Mouse (Mus musculus) adrenal gland, postnatal 36 days (tissue): ENCODE results near the gene Cdh1. TPM values are rescaled to one million over a fixed set of nuclear protein-coding genes. Genes with fewer than 3 reads are reported as not detected.

Experiments used
- DNase-seq, 2 experiments: peaks; one replicate each; pipeline ENCODE4 v3.0.0; 2021; ENCODE audit warnings: mixed read lengths in 1 of 2
- total RNA-seq, 2 experiments: library from RNA; stranded (reverse); gene quantifications; 2 replicates each; pipeline ENCODE4 v1.2.3; 2021

The Cdh1 gene
- total RNA-seq, 2 experiments from 2014 or later, result not detected

DNA sequence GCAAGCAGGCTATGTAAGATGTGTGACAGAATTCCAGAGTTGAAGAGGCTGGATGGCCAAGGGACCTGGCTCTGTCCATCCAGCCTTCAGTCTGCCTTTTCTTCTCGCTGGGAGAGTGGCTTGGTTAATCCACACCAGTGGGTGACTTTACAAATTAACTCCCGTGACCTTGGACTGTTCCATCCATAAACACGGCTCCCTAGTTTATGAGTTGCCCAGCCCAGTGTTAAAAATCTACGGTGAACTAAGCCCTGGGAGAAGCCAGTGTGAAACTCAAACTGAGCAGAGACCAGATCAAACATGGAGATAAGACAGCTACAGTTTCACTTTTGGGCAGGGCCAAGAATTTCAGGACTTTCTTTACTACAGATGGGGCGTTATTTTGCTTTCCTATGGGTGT, 19.9 kb downstream of the Cdh1 start:
- no peak for DNase-seq

DNA sequence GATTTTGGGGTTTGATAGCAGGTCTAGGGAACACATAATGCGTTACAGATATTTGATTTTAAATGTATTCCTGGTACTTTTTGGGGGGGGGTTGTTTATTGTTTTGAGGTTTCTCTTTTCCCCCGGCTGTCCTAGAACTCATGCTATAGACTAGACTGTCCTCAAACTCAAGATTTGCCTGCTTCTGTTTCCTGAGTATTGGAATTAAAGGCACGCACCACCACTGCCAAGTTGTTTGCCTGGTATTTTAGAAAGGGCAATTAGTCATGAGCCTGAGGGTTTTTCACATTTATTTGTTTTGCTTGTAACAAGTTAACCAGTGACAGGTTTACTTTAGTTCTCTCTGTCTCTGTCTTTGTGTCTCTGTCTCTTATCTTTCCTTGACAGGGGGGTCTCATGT, 20.3 kb downstream of the Cdh1 start:
- DNase-seq, result no peak

DNA sequence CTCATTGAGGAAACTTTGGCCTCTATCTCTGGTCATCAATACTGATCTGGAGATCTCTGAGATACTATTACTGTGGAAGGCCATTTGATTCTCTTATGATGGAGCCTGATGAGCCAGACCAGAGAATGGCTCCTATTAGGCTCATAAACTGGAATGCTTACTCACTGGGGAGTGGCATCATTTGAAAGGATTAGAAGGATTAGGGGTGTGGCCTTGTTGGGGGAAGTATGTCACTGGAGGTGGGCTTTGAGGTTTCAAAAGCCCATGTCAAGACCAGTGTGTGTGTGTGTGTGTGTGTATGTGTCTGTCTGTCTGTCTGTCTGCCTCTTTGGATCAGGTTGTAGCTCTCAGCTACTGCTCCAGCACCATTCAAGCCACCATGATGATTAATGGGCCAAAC, 20.8 kb downstream of the Cdh1 start:
- DNase-seq, result no peak

DNA sequence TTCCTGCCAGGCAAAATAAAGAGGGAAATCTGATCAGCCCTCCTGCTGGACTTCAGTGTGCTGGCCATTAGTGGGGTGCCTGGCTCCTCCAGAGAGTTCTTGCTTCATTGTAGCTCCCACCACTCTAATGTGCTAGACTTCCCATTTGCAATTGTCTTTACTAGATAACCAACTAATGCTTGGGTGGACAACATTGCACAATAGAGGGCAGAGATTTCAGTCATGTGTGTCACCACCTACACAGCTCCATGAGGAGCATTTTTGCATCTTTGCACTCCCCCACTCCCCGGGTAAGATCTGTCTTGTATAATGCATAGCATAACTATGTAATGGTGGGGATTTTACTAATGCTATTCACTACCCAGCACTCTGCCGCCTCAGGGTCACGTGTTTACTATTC, 21.6 kb downstream of the Cdh1 start:
- DNase-seq, result no peak

DNA sequence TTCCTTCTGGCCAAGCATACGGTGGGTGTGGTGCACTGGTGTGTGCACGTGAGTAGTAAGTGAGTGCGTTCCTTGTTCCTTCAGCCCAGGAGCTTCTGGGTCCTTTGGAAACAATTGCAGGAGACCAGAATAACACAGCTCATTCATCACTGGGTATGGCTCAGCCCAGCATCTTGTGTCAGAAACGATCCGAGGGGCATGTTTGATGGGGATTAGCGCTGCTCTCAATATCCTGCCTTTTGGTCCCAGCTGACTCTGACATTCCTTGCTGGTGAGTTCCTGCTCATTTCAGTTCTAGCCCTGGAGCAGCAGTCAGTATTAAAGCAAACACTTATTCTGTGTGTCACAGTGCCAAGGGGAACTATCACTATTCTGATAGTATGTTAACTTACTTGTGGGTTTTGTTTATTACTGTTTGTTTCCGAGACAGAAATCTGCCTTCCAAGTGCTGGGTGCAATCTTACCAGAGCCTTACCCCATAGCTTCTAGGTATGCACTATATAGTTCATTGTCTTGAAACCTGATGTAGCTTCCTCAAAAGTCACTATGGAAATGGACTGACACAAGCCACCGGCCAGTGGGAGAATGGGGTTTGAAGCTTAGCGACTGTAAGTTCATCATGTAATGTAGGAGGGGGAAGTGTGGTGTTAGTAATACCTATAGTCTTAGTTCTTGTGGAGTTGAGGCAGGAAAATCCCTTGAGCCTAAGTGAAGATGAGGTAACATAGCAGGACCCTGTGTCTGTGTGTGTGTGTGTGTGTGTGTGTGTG, 23.1 kb downstream of the Cdh1 start:
- DNase-seq, result no peak

DNA sequence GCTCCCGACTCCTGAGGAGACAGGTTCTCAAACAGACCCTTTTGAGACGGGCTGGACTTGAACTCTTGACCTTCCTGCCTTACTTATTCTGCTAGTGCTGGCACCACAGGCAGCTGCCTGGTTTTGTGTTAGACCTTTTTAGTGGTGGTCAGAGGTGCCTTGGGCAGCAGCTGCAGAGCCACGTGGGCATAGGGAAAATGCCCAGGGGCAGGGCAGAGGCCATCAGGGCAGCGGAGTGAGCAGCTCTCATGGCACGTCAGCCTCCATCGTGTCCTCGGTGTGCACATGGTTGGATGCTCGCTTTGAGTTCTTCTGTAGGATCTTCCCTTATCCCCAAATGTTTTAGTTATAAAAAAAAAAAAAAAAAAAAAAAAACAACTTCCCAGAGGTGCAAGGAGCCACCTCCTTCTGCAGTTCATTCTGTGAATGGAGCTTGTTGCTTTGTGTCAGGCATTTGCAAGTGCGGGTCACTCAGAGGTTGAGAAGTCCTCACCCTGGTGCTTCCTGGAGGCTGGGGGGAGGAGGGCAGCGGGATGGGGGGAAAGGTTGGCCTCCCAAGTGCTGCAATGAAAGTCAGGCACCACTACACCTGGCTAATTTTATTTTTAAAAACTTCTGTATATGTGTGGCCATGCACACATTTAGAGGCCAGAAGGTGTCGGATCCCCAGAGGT, 25.3 kb downstream of the Cdh1 start:
- no peak for DNase-seq

DNA sequence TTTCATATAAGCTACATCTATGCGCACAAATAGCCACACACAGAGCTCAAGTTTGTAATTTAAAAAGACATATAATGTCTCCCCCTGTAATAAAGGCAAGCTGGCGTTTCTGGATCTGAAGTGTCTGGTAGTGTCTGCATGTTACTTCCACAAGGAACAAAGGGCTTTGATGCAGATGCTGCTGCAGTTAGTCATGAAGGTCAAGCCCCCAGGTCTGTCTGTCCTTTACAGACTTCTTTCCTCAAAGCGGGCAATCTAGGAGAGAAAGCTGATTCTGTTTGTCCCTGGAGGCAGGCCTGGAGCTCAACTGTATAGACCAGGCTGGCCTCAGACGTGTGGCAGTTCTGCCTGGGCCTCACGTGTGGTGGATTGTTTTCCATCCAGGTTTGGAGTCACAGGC, 26.3 kb downstream of the Cdh1 start:
- no peak for DNase-seq

DNA sequence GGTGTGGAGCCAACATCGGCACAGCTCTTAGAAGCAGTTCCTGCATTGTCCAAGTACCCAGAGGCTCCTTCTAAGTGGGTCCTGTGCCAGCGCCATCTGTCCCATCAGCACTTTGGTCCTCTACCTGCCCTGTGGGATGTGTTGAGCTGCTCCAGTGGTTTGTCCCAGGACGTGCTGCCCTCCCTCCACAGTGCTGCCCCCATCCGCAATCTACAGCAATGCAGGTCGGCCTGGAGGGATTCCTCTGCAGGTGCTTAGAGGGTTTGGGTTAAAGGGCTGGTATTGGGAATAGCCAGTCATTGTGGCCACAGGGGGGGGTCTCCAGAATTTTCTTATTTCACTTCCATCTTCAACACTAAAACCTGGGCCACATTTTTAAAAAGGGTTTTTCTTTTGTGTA, 28.8 kb downstream of the Cdh1 start:
- no peak for DNase-seq

DNA sequence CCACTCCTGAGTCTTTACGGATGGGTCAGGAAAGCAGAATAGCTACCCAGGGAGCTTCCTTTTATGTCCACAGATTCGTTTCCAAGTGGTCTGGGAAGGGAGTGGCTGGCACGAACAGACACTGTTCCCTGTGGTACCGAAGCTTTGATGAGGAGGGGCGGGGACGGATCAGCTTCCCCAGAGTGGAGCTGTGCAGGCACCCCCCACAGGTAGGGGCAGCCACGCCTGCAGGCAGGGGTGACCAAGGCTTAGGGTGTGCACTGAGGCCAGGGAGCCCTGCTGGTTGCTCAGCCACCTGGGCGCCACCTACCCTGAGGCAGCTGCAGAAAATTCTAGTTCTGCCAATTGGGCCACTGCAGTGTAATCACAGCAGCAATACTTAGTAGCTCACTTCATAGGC, 29.5 kb downstream of the Cdh1 start:
- DNase-seq, result no peak

DNA sequence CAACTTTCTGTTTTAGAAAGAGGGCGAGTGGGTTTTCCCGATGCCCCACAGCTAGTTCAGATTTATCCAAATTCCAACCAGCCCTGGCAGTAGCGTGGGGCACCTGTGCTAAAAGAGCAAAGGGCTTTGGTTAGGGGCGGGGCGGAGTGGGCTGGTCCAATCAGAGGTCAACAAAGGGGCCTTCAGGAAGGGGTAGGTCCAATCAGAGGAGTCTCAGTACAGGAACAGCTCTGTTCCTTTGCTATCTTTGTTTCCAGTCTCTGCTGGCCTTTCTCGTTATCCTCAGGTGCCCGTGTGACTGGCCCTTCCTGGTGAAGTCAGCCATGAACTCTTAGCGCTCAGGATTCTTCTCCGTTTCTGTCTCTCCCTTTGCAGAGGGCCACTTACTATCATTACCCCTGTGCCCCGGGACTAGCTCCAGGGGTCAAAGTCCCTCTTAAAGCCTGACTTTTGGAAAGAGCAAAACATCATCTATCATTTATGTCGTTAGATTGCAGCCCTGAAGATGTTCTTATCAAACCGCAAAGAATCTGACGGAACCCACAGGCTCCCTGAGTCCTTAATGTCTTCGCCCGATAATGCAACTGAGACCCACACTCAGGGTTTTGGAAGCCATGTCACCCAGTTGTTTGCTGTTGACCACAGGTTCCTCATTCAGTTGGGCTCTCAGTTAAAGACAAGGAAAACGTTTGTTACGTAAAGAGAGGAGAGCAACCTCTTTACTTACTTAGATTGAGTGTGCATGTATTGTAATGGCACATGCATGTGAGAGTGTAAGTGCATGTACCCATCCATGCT, 30.4 kb downstream of the Cdh1 start:
- no peak for DNase-seq

DNA sequence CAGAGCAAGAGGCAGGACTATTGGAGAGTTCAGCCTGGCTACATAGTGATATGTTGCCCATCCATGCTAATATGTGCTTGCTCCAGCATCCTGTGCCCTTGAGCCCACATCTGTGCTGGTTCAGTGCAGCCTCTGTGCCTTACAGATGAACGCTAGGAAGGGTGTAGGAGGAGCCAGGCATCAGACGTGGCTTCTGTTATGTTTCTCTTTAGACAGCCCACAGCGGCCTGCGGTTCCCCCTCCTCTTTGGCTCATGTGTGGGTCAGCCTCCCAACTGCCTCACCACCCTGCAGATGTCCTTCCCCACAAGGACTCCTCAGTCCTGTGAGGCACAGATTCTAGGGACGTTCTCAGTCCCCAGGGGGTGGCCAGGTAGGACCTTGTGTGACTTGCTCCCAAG, 32.1 kb downstream of the Cdh1 start:
- no peak for DNase-seq

DNA sequence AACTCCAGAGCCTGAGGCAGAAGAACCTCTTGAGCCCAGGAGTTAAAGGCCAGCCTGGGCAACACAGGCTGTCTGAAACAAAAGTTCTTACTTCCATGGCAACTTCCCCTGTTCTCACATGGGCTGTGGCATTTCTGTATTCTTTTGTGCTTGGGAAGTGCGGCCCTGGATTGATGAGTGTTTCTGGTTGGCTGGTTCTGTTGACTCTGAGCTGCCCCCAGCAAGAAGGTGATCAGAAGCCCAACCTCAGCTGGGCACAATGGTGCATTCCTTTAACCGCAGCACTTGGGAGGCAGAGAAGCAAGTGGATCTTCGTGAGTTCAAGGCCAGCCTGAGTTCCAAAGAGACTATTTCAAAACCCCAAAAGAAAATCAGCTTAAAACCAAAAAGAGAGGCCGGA, 34.3 kb downstream of the Cdh1 start:
- no peak for DNase-seq

DNA sequence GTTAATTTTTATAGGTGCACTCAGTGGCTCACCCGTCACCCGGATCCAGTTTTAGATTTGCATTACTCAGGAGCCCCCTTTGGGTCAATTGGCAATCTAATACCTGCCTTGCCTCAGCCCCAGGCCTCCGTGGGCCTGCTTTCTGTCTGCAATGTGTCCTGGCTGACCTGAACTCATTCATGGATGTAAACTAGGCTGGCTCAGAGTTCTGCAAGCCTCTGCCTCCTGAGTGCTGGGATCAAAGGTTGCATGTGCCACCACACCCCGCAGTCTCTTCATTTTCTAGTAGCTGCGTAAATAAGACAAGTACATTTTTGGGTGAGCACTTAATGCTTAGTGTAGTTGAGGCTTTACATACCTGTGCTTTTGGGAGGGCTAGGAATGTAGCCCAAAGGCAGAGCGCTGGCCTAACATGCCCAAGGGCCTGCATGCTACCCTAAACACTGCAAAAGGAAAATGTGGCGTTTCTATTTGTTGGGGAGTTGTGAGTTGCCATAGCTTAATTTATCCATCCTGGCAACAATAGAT, 35.7 kb downstream of the Cdh1 start:
- no peak for DNase-seq

DNA sequence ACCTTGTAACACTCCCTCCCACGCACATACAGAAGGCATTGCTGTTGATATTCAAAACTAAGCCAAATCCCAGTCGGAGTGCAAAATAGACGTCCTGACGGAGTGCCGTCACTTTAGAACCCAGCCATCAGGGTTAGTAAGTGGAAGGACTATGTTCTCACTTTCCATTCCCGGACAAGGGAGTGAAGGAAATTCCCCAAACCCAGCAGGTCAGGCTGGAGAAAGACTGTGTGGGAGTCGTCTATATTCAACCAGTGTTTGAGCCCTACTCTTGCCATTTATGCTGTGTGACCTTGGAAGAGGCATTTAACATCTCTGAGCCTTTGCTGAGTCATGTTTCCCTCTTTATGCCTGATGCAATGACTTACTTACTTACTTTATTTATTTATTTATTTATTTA, 37.1 kb downstream of the Cdh1 start:
- DNase-seq, result peak in 1 of 2 experiments; percentile 9

DNA sequence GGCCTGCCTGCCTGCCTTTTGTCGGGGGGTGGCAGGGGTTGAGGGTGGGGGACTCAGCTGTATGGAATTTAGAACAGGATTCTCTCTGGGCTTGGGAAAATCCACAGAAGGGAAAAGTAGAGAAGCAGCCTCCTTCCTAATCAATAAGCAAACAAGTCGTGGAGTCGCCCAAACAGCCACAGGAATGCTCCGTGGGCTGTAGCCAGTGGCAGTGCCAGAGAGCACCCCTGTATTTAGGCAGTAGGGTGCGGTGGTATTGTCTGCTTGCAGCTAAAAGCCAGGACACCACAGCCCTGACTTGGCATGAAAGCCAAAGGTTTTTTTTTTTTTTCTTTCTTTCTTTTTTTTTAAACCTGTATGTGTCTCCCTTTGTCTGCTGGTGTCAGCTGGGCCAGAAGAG, 37.8 kb downstream of the Cdh1 start:
- no peak for DNase-seq

DNA sequence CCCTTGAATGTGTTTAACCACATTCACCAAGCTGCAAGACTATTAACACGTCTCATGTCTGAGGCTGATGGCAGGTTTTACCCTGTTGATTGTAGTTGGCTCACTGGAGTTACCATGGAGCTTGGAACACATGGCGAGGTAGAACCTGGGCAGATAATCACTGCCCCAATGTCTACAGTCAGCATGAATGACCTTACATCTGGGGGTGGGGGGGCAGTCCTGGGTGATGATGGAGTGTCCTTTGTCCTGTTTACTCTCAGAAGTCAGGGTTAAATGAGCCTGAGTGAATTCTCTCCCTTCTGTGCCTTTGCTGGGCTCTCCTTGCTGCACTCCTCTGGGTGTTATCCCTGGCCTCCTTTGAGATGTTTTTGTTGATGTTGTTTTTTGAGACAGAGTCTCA, 39.0 kb downstream of the Cdh1 start:
- no peak for DNase-seq

DNA sequence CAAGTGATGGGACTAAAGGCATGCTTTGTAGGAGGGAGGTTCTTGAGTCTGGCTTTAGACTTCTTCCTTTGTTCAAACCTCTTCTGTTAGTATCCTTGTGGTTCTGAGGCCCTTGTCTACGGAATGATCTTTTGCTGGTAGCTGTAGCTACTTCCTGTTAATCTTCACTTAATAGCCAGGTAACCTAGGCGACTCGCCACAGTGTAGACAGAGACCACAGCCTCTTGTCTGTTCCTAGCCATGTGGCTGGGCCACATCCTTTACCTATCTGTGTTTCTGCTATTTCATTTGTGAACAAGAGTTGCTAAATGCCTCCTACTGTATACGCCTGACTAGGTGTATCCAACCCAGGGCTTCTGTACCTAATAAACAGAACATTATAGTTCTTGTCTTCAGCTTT, 39.9 kb downstream of the Cdh1 start:
- DNase-seq, result no peak

DNA sequence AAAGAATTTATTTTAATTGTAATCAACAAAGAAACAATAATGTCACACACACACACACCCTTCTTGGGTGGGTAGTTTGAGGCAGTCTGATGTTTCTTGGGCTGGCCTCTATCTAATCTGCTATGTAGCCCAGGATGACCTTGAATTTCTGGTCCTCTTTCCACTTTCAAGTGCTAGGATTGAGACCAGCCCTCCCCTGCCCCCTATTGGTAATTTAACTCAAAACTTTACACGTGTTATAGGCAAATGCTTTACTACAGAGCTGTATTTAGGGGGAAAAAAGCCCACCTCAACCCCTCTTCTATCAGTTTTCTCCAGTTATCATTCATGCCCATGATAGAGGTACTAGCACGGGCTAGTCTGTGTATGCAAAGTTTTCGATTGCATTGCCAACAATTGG, 41.8 kb downstream of the Cdh1 start:
- DNase-seq, result peak in 1 of 2 experiments; percentile 31

DNA sequence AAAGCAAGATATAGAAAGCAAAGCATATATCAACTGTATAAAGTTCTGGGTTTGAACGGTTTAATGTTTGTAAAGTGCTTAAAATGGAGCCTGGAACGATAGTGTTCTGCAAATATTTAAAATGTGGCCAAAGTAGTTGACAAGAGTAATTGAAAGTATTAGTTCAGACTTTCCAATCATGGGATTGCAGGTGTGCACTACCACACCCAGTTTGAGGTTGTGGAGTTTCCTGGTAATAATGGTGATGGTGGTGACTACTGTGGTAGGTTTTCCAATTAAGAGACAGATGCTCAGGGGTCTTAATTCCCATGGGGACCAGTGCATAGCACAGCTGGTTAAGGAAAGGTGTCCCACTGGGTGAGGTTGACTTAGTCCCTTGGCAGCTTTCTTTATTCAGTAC, 43.0 kb downstream of the Cdh1 start:
- DNase-seq, result no peak

DNA sequence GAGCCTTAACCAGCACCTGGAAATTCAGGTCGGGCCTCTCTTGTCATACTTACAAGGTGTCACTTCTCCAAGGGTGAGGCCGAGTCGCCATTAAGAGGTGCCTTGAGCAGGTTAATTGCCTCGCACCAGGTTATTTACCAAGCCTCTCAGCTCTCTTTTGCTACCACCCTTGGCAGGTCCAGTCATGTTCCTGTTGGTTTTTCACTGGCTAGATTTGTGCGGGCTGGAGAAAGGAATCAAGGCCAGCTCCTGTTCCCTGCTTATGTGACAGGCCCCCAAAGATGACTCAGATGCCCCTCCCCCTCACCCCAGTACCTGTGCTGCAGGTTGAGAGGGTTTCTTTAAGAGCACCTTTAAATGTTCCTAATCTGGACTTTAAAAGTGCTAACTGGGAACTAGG, 43.6 kb downstream of the Cdh1 start:
- DNase-seq, result no peak

DNA sequence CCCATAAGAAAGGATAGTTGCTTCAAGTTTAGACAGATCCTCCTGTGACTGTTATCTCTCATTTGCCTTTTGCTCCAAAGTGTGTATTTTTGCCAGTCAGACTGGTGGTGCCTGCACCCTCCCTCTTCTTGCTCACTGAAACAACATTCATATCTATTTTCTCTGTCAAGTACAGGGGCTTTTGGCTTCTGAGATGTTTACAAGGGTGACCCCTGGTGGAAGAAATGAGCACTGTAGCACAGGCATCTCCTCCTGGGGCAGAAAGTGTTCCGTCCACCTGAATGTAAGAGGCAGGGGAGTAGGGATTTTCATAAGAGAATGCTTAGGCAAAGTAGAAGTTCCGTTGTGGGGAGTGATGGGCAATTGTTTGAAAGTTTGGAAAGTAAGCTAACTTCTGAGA, 44.2 kb downstream of the Cdh1 start:
- DNase-seq, result peak; percentile 74 to 86

DNA sequence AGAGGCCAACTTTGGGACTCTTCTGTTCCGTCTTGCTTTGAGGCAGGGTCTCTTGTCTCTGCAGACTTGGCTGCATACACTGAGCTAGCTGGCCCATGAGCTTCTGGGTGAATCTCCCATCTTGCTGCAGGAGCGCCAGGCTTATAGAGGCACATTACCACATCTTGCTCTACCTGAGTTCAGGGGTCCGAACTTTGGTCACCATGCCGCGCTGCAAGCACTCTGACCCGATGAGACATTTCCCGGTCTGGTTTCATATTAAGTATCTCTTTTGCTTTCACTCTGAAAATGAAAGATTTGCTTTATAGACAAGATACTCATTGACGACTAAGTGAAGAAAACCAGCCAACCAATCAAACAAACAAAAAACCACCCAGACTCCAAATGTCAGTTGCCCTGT, 45.3 kb downstream of the Cdh1 start:
- DNase-seq, result no peak

DNA sequence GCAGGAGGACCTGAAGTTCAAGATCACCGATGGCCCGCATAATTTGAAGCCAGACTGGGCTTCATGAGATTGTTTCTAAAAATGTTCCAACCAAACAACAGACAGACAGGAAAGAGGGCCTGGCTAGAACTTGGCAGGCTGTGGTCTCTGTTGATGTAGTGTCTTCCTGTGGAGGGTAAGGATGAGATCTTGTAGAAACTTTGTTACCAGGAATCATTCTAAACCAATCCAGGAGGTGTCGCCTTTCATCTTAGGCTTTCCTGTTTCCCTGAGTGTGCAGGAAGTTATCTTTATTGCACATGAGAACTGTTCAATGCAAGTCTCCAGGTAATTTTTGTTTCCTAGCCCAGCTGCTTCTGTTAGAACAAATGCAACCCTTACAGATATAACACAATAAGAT, 48.8 kb downstream of the Cdh1 start:
- no peak for DNase-seq
